Mouse (Mus musculus) cerebellum, adult 8-10 months (tissue): ENCODE results near the gene Rhd.
A peak's percentile ranks its signal among the peaks of the same experiment; 100 is the strongest.
"Not testable (repeated sequence)": the region's sequence is repeated elsewhere in the genome, so short reads cannot be mapped to it uniquely, and the experiment has no call there.

ENCODE experiments used
- DNase-seq: peaks from one replicate; pipeline ENCODE4 v3.0.0; 2022

Rhd gene

DNA sequence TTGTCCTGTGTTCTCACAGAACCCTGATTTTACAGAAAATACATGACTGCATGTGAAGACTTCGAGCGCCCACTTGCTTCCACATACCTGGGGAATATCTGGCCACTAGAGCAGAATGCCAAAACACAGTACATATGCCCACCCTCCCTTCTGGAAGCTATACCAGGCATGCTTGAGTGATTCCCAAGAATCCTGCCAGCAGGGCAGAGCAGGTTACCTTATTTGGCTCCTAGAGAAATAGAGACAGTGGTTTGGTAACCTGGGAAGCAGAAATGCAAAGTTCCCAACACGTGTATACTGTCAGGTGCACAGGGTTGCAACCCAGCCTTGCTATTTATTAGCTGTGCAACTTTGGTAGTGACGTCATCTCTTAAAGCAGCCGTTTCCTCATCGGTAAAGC lies 2.5 kb upstream of the Rhd start:
- DNase-seq: no peak

DNA sequence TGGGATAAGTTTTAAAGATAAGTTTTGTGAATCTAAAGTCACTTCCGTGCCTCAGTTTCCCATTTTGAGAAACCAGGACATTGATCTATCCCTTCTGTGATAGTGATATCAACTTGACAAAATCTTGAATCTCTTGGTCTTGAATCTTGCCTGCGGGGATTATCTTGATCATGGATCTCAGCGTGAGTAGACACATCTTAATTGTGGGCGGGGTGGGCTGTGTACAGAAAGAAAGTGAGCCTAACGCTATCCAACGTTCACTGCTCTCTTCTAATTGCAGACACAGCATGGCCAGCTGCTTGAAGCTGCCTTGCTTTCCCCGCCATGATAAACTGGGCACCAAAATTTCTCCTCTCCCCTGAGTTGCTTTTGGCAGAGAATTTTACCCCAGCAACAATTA lies 1.3 kb upstream of the Rhd start:
- no peak for DNase-seq

DNA sequence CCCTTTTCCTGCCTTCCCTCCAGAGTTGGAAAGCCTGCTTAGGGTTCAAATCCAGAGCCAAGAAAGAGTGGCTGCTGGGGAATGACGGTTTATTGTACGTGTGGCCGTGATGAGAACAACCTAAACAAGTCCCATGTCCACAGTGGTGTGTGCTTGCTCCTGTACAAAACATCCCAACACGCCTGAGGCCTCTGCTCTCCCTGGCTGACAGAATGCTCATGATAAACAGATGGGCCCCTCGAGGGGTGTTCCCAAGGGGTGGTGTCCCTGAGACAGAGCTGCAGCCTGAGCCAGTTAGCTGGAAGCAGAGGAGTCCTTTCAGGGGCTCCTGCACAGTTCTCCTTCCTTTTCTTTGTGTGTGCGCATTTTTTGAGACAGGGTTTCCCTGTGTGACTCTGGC lies 1.0 kb downstream of the Rhd start:
- no peak for DNase-seq

DNA sequence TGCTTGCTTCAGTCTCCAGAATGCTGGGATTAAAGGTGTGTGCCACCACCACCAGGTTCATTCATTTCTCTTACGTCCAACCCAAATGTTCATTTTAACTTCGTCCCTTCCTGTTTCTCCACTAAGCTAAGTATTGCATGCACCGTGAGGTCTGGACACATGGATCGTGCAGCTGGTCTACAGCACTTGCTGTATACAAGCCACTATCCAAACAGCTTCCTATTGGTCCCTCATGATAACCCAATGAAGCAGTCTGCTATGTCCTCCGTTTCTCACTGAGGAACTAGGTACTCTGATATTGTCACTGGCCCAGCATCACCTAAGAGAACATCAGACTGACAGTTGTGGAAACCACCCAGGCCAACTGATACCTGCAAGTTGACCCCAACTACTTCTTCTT lies 1.5 kb downstream of the Rhd start:
- DNase-seq: no peak

DNA sequence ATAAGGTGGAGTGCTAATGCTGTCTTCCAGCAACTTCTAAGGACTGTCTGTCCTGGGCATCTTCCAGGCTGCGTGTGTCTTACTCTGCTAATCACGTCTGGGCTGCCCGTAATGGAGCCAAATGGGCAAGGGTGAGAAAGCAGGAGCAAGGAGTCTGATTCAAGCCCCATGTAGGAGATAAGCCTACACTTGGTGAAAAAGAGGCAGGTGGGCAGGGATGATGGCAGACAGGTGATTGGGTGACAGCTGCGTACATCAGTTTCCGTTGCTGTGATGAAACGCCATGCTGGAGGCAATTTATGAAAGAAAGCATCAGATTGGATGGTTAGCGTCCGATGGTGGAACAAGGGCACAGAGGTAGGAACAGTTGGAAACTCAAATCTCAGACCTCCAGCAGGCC lies 2.9 kb downstream of the Rhd start:
- no peak for DNase-seq

DNA sequence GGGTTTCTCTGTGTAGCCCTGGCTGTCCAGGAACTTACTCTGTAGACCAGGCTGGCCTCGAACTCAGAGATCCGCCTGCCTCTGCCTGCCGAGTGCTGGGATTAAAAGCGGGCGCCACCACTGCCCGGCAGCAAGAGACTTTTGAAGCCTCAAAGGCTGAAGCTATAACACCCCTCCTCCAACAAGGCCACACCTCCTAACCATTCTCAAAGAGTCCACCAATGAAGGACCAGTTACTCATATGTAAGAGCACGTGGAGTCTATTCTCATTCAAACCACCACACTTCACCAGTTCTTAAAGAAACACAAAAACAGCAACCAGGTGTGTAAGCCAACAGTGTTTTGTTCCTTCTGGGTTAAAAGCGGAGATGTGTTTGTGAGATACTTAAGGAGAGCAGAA lies 3.3 kb downstream of the Rhd start:
- no peak for DNase-seq

DNA sequence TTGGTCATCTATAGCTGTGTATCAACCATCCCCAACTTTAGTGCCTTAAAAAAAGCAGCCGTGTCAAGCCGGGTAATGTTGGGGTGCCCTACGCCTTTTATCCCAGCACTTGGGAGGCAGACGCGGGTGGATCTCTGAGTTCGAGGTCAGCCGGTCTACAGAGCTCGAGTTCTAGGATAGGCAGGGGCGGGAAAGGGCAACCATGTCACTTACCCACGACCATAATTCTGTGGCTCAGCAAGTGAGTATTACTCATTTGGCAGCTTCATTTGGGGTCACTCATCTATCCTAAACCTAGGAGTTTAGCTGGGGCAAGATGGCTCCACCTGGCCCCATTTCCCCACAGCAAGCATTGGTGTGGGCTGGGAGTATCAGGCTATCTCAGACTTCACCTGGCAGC lies 3.7 kb downstream of the Rhd start:
- DNase-seq: no peak

DNA sequence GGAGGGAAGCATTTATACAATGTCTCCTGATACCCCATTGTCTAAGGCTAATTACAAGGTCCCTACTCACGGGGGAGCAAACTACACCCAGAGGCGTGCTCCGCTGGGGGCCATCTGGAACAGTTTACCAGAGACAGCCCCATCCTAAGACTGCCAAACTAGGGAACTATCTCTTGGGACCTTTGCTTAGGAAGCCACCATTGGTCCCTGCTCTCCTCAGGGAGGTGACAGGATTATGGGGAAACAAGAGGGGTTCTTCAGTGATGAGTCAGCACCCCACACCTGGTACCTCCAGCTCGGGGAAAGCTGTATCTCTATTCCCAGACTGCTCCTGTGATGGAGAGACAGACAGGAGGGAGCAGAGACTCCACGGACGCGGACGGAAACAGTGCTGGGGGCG lies 4.2 kb downstream of the Rhd start:
- DNase-seq: no peak

DNA sequence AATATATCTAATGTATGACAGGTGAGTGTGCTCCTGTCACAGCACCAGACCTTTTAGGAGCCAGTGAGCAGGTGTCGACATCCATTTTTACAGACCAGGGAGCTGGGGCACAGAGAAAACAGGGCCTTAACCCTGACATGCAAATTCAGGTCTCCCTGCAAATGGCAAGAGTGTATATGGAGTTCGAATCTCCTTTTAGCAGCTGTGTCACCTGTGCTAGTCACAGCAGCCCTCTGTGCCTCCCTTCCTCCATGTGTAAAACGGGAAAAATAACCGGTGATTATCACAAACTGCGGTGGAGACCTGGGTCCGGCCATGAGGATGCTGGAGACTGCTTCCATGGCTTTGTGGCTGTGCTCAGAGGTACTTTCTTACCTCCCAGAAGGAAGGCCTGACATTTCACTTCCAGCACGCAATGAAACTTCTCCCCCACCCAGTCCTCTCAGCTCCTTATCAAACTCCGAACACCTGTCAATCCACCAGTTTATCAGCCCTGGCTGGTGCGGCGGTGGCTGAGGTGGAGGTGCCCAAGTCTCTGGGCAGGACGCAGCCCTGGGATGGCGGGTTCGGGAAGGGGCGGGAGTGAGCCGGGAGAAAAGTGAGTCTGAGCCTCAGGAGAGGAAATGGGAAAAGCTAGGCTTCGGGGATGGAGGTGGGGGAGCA lies 4.9 kb downstream of the Rhd start:
- no peak for DNase-seq

DNA sequence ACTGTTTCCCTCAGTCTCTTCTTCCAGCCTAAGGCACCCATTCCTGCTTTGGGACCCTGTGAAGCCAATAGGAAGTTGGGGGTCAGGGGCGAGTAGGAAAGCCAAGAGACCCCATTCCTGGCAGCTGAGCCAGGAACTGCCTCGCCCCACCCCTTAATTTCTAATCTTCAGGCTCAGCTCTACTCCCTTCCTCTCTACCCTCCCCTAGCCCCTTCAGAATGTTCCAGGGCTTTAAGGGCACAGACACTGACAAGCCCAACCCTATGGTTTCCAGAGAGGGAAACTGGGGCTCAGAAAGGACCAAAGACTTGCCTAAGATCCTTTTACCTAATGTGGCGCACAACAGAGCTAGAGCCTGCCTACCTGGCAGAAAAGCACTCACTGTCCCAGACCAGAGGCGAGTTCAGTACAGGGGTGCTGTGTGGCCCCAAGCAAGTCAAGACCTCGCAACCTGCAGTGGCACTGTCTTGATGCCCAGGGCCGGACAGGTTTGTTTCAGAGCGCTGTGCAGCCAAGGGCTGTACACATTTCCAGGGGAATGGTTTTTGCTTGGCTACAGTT lies 5.6 kb downstream of the Rhd start:
- no peak for DNase-seq

DNA sequence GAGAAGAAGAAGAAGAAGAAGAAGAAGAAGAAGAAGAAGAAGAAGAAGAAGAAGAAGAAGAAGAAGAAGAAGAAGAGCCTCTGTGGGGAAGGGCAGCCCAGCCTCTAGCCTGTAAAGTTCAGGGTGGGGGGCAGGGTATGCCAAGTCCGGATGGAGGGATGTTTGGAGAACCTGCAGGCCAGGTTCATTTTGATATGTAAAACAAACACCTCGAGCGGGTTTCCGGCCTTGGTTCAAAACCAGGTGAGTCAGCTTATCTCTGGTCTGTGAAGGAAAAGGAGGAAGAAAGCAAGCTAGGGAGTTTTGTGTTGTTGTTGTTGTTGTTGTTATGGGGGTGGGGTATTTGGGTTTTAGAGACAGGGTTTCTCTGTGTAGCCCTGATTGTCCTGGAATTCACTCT lies 7.1 kb downstream of the Rhd start:
- DNase-seq: no peak

DNA sequence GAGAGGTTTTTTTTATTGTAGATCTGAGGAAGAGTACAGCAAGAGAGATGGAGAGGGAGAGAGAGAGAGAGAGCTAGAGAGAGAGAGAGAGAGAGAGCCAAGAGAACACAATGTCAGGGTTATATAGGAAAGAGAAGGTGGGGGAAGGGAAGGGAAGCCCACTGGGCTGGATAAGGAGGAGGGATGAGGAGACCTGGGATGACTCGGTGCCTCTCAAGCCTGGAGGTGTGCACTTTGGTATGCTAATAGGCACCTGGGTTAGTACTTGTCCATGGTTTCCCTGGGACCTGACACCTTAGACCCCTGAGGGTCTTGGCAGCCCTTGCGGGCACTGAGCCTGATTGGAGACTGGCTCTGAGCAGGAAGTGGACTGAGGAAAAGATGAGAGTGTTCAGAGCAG lies 7.6 kb downstream of the Rhd start:
- no peak for DNase-seq

DNA sequence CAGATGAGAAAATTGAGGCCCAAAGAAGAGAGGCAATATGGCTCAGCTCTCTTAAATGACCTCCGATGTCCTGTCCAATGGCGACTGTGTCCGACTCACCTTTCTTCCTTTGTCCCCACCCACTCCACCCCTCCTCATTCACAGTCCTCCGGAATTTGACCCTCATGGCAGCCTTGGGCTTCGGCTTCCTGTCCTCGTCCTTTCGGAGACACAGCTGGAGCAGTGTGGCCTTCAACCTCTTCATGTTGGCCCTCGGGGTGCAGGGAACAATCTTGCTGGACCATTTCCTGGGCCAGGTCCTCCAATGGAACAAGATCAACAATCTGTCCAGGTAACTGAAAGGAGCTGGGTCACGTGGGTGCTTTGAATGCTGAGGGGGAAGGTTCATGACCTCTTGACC lies 11.8 kb downstream of the Rhd start:
- DNase-seq: no peak

DNA sequence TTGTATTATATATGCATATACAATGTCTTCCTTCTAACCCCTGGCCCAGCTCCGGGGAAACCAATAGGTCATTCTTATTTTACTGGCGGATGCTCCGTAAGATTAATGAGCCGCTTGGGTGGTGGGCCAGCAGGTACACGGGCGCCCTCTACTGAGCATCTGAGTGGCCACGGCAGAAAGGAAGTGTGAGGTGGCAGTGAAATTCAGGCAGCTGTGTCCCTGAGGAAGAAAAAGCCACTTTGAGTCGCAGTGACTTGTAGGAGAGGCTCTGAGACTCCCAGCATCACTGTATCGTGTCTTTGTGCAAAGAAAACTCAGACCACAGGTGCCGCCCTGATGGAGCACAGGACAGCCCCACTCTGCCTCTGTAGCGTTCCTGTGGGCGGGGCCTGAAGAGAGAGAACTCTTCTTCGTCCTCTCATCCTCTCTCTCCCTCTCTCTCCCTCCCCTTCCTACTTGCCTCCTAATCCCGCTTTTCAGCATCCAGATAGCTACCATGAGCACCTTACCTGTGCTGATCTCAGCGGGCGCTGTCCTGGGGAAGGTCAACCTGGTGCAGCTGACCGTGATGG lies 15.2 kb downstream of the Rhd start:
- peak; percentile 73 for DNase-seq

DNA sequence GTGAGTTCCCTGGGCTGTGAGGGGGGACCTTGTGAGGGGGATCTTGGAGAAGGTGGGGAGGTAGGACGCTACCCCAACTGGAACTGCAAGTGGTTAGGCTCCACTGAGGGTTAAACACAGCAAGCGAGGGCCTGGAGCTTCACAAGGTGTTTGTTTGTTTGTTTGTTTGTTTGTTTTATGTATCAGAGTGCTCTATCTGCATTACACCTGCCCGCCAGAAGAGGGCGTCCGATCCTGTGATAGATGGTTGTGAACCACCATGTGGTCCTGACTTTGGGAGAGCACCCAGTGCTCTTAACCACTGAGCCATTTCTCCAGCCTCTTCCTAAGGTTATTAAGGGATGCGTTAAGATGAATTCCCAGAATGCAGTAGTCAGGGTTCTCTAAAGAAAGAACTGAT lies 15.7 kb downstream of the Rhd start:
- DNase-seq: no peak

DNA sequence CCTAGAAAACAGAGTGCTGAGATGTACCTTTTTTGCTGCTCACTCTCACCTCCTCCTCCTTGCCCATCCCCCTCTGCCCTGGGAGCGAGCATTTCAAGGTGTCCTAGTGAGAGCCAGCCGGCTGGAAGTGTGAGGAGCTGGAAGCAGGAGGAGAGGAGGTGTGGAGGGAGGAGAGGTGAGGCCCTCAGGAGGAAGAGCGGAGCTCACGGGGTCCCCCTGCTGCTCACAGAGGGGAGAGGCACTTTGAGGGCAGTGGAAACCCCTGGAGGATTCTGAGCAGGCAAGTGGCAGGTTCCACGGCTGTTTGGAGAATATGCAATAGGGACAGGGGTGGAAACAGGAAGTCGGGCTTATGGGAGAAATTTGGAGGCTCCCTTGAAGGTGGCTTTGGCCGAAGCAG lies 18.9 kb downstream of the Rhd start:
- DNase-seq: peak; percentile 19

DNA sequence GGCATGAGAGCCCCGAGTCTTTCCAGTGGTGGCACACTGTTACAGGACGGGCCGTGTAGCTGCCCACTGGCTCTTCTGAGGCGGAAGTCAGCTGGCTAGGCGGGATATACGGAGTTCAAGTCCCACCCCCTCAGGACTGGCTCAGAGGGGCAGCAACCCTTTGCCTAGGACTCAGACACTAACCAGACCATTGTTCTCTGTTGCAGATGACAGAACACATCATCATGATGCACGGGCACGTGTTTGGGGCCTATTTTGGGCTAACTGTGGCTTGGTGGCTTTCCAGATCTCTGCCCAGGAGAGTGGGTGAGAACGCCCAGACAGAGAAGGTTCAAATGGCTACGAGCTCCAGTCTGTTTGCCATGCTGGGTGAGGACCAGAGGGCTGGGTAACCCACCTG lies 19.5 kb downstream of the Rhd start:
- DNase-seq: no peak

DNA sequence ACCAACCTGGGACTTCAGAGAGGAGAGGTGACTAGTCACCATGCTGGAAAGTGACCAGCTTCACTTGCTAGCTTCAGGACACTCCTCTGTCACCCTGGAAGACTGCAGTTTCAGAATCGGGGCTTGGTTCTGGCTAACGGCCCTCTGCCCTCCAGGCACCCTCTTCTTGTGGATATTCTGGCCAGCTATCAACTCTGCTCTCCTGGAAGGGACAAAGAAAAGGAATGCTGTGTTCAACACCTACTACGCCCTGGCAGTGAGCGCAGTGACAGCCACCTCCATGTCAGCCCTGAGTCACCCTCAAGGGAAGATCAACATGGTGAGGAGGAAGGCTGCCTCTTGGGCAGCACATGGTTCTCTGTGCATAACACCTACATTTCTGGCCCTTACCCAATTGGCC lies 20.0 kb downstream of the Rhd start:
- no peak for DNase-seq

DNA sequence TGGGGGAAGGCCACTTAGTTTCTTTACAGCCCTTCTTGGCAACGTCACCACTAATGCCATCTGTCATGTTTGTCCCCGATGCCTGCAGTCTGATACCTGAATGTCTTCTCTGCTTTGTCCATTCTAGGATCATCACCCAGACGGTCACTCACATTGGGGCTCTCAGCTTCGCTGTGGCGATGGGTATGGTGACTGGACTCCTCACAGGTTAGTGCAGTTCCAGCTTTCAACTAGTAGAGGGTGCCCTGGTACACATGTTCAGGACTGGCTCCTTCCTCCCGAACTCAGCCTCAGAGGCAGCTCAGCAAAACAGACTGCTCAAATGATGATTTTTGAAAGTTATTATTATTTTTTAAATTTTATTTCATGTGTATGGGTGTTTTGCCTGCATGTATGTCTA lies 27.8 kb downstream of the Rhd start:
- peak; percentile 70 for DNase-seq

DNA sequence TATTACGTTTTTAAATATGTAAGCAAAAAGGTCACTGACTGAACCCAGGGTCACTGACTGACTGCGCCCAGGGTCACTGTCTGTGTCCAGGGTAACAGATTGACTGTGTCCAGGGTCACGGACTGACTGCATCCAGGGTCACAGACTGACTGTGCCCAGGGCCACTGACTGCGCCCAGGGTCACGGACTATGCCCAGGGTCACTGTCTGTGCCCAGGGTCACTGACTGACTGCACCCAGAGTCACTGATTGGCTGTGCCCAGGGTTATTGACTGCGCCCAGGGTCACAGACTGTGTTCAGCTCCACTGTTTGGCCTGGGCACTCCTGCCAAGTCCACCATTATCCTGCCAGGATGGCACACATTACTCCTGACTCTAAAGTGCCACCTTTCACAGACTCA lies 32.9 kb downstream of the Rhd start:
- DNase-seq: no peak

DNA sequence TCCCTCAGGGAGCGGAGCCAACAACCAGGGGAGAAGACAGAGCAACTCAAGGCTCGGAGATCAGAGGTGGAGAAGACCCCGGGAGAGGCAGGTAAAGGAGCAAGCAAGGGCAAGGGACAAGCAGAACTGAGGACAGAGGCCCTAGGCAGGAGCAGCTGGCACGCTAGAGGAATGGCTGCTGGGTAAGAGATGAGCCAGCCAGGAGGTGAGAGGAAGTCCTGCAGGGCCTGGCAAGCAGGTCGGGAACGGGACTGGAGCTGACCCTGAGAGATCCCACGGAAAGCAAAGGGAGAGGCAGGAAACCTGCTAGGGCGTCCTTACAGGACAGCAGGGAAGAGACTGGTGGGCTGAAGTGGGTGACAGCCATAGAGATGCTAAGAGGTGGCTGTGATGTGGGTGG lies 36.8 kb downstream of the Rhd start:
- no peak for DNase-seq

DNA sequence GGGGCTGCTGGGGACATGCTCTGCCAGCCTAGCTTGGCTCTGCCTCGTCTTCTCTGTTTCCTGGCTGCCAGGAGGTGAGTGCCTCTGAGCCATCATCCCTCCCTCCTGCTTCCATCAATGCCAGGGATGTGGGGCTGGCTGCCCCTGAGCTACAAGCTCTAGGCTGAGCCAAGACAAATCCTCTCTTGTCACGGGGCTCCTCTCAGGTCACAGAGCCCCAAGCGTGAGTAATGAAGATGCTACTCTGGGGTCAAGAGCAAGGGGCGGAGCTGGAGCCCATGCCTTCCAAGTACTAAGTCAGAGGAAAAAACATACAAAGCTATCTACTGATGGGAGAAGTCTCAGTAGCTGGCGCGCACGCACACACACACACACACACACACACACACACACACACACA lies 38.7 kb downstream of the Rhd start:
- DNase-seq: no peak

DNA sequence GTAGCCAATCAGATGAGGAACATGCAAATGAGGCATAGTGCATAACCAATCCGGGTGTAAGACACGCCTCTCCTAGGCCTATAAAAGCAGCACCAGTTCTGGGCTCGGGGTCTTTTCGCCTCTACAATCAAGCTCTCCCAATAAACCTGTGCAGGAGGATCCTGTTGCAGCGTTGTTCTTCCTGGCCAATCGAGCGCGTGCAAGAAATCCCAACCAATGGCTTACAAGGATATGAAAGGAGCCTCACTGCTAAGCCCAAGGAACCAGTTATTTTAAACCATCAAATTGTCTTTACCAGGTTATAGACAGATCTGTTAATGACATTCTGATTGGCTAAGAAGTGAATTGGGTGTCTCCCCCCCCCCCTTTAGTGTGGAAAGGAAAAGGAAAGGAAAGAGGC lies 47.1 kb downstream of the Rhd start:
- DNase-seq: not testable (repeated sequence)

DNA sequence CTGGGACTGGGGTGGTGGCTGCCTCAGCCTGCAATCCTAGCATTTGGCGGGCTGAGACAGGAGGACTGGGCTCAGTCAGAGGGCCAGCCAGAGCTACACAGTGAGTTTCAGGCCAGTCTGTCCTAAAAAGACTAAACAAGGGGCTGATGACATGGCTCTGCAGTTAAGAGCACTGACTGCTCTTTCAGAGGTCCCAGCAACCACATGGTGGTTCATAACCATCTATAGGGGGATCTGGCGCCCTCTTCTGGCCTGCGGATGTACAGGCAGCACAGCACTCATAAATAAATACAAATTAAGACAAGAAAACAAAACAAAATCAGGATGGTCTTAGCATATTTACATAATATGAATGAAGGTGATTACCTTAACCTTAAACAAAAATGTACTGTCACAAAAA lies 49.1 kb downstream of the Rhd start:
- DNase-seq: peak; percentile 71
